Mouse (Mus musculus) hindbrain, postnatal 0 days (tissue): Measurements from ENCODE around the gene Oprl1. TPM values are rescaled to one million over a fixed set of nuclear protein-coding genes. Genes with fewer than 3 reads are reported as not detected.
A peak's percentile ranks its signal among the peaks of the same experiment; 100 is the strongest.

Experiments used
- ATAC-seq: fragments of 200-750 bp; cut with Nextera tagmentation; 2 replicates; pipeline ENCODE4 v1.8.0; 2017; ENCODE audit warnings: mild to moderate bottlenecking, moderate TSS enrichment, moderate library complexity
- DNase-seq: peaks from one replicate; pipeline ENCODE4 v3.0.0-alpha.2; 2015; ENCODE audit warnings: low spot score
- H3K27ac ChIP-seq: fragments of 300-500 bp; sonication (generic); 2 replicates; pipeline ENCODE4 v1.5.1; 2014; ENCODE audit warnings: mild to moderate bottlenecking
- H3K27me3 ChIP-seq: fragments of 300-500 bp; sonication (generic); 2 replicates; pipeline ENCODE4 v1.6.1; 2014; ENCODE audit warnings: low read length, mixed read lengths; ENCODE audit not compliant: insufficient read depth
- H3K36me3 ChIP-seq: fragments of 300-500 bp; sonication (generic); 2 replicates; pipeline ENCODE4 v1.6.1; 2014; ENCODE audit warnings: low read length, mixed read lengths; ENCODE audit not compliant: insufficient read depth
- H3K4me1 ChIP-seq: fragments of 300-500 bp; sonication (generic); 2 replicates; pipeline ENCODE4 v1.6.1; 2014; ENCODE audit warnings: antibody characterized with exemption, low read length, mixed read lengths; ENCODE audit not compliant: insufficient read depth
- H3K4me2 ChIP-seq: fragments of 300-500 bp; sonication (generic); 2 replicates; pipeline ENCODE4 v1.6.1; 2014; ENCODE audit warnings: low read depth, mild to moderate bottlenecking, low read length, moderate library complexity, mixed read lengths
- H3K4me3 ChIP-seq: fragments of 300-500 bp; sonication (generic); 2 replicates; pipeline ENCODE4 v1.5.1; 2014; ENCODE audit warnings: low read length
- H3K9ac ChIP-seq: fragments of 300-500 bp; sonication (generic); replicated peaks from 2 replicates; pipeline ENCODE4 v1.6.1; 2014; ENCODE audit warnings: mild to moderate bottlenecking, low read length, moderate library complexity, mixed read lengths
- H3K9me3 ChIP-seq: fragments of 300-500 bp; sonication (generic); 2 replicates; pipeline ENCODE4 v1.6.1; 2016; ENCODE audit warnings: low read length, mixed read lengths
- CTCF ChIP-seq: IDR thresholded peaks from 2 replicates; pipeline ENCODE4 v1.5.1; 2016; ENCODE audit warnings: antibody characterized with exemption, control low read depth, low read depth
- WGBS: fragments of 180-500 bp; shearing (Covaris S2); extraction: QIAGEN DNeasy Blood & Tissue Kit; methylation state at CpG from one replicate; pipeline ENCODE4 v1.1.7; 2014; 5-methylcytosine and 5-hydroxymethylcytosine counted together
- polyA plus RNA-seq: library from polyadenylated mRNA; unstranded; fragments of >200 nt; fragmentation: Nextera tagmentation; extraction: Ambion mirVana; gene quantifications from 2 replicates; pipeline ENCODE4 v1.2.1, GENCODE M21; 2015
- total RNA-seq: library from RNA; depleted of rRNA; stranded (reverse); fragments of >200 nt; gene quantifications from 2 replicates; pipeline ENCODE4 v1.2.3, GENCODE M21; 2014

The Oprl1 gene
- total and polyA plus RNA-seq, 2 experiments from 2014 or later, result 73.1 to 221 TPM

GRCm38 (mm10) chr2:181679951-181680715 lies 34.7 kb upstream of the Oprl1 start, which contains the start of gene Tcea2:
TSS of gene Tcea2 (plus strand) at chr2:181680310.
- no peaks in the 10 kb centered on the region for H3K9me3 ChIP-seq
- H3K4me1 ChIP-seq, result peaks cover 19% of the 10 kb centered on the region
- H3K36me3 ChIP-seq, result no peaks in the 10 kb centered on the region
- WGBS, result under 1% methylated on average over 60 of the region's 69 CpGs
- peak within 1 kb of the TSS; percentile 63 for H3K4me3 ChIP-seq
- peak; percentile 44; the same call in 1 of the 2 replicates for TF ChIP-seq CTCF
- peak within 1 kb of the TSS; percentile 99 for H3K4me2 ChIP-seq
- DNase-seq, result peak; percentile 85
- peak within 1 kb of the TSS; percentile 89 for H3K9ac ChIP-seq
- H3K27me3 ChIP-seq, result no peaks in the 10 kb centered on the region
- H3K27ac ChIP-seq, result peak within 1 kb of the TSS; percentile 86
- ATAC-seq, result peak; percentile 61

- Histone ChIP-seq H3K4me2 (peak overlapping the region; percentile 99), H3K9ac (peak overlapping the region; percentile 89), H3K36me3 (peaks cover under 1% of the 10 kb centered on the region; the same call in 1 of the 2 replicates), H3K9me3 (no peaks in the 10 kb centered on the region), H3K4me1 (peaks cover 14% of the 10 kb centered on the region), H3K27me3 (no peaks in the 10 kb centered on the region), H3K4me3 (peak overlapping the region; percentile 63), H3K27ac (peak overlapping the region; percentile 86)
- TF ChIP-seq CTCF, result no peak
- 13% methylated on average over 7 of the region's 7 CpGs for WGBS
- ATAC-seq, result peak; percentile 13; the same call in 1 of the 2 replicates
- no peak for DNase-seq
Observed at GRCm38 (mm10) chr2:181680716-181681117, 34.1 kb upstream of the Oprl1 start.

GRCm38 (mm10) chr2:181681978-181682377 lies 32.8 kb upstream of the Oprl1 start:
- DNase-seq (no peak), ATAC-seq (no peak)
- no peaks in the 10 kb centered on the region for H3K9me3 ChIP-seq
- 0 out of 2 replicates have a peak, but pooled peaks cover 2% of the 10 kb centered on the region for H3K4me1 ChIP-seq
- H3K27me3 ChIP-seq, result no peaks in the 10 kb centered on the region
- H3K36me3 ChIP-seq, result peaks cover 13% of the 10 kb centered on the region; the same call in 1 of the 2 replicates
- no peak overlapping the region for H3K27ac ChIP-seq
- no peak for TF ChIP-seq CTCF
- H3K9ac ChIP-seq, result no peak overlapping the region
- no peak overlapping the region for H3K4me3 ChIP-seq
- H3K4me2 ChIP-seq, result no peak overlapping the region; the same call in 1 of the 2 replicates
- WGBS, result 93% methylated on average over 1 of the region's 1 CpGs

GRCm38 (mm10) chr2:181683381-181683780 lies 31.4 kb upstream of the Oprl1 start:
- Histone ChIP-seq H3K27me3 (no peaks in the 10 kb centered on the region), H3K4me1 (no peaks in the 10 kb centered on the region), H3K4me2 (no peak overlapping the region), H3K27ac (no peak overlapping the region), H3K9me3 (no peaks in the 10 kb centered on the region), H3K36me3 (peaks cover 27% of the 10 kb centered on the region), H3K4me3 (no peak overlapping the region), H3K9ac (no peak overlapping the region)
- WGBS, result 66% methylated on average over 4 of the region's 4 CpGs
- peak; percentile 39 for TF ChIP-seq CTCF
- no peak for ATAC-seq
- DNase-seq, result no peak

- Histone ChIP-seq H3K4me2 (no peak overlapping the region), H3K4me1 (no peaks in the 10 kb centered on the region), H3K27ac (no peak overlapping the region), H3K27me3 (no peaks in the 10 kb centered on the region), H3K9ac (no peak overlapping the region), H3K4me3 (no peak overlapping the region), H3K36me3 (peaks cover 38% of the 10 kb centered on the region), H3K9me3 (no peaks in the 10 kb centered on the region)
- TF ChIP-seq CTCF, result no peak
- DNase-seq (no peak), ATAC-seq (no peak)
- WGBS, result 74% methylated on average over 1 of the region's 1 CpGs
Observed at GRCm38 (mm10) chr2:181684713-181685112, 30.1 kb upstream of the Oprl1 start.

- peaks cover 39% of the 10 kb centered on the region for H3K36me3 ChIP-seq
- ATAC-seq (no peak), DNase-seq (no peak)
Observed at GRCm38 (mm10) chr2:181685686-181686085, 29.1 kb upstream of the Oprl1 start.

GRCm38 (mm10) chr2:181687586-181687985 lies 27.2 kb upstream of the Oprl1 start:
- 93% methylated on average over 8 of the region's 8 CpGs for WGBS
- no peaks in the 10 kb centered on the region for H3K9me3 ChIP-seq
- H3K4me1 ChIP-seq, result no peaks in the 10 kb centered on the region
- no peak overlapping the region for H3K9ac ChIP-seq
- TF ChIP-seq CTCF, result no peak
- no peak for DNase-seq
- H3K4me3 ChIP-seq, result no peak overlapping the region
- H3K36me3 ChIP-seq, result peaks cover 39% of the 10 kb centered on the region
- H3K27ac ChIP-seq, result no peak overlapping the region
- H3K27me3 ChIP-seq, result no peaks in the 10 kb centered on the region
- no peak overlapping the region for H3K4me2 ChIP-seq
- ATAC-seq, result no peak

More at GRCm38 (mm10) chr2:181685686-181686085, 29.1 kb upstream of the Oprl1 start:
- Histone ChIP-seq H3K27ac (no peak overlapping the region), H3K4me3 (no peak overlapping the region), H3K9me3 (no peaks in the 10 kb centered on the region), H3K9ac (no peak overlapping the region), H3K4me2 (no peak overlapping the region), H3K4me1 (no peaks in the 10 kb centered on the region), H3K27me3 (no peaks in the 10 kb centered on the region)
- 97% methylated on average over 4 of the region's 4 CpGs for WGBS
- TF ChIP-seq CTCF, result no peak
